Mouse (Mus musculus) embryonic fibroblast, embryonic 13.5 days (primary cell): ENCODE measurements around the gene Arl14.

Experiments used
- CTCF ChIP-seq: IDR thresholded peaks from 2 replicates; pipeline ENCODE4 v1.5.1; 2011; ENCODE audit warnings: mild to moderate bottlenecking, control low read depth, low read length, moderate library complexity, borderline replicate concordance; ENCODE audit not compliant: insufficient read depth
- POLR2A ChIP-seq: IDR thresholded peaks from 2 replicates; pipeline ENCODE4 v1.6.1; 2011; ENCODE audit warnings: low read depth, mild to moderate bottlenecking, control low read depth, low read length, moderate library complexity

DNA sequence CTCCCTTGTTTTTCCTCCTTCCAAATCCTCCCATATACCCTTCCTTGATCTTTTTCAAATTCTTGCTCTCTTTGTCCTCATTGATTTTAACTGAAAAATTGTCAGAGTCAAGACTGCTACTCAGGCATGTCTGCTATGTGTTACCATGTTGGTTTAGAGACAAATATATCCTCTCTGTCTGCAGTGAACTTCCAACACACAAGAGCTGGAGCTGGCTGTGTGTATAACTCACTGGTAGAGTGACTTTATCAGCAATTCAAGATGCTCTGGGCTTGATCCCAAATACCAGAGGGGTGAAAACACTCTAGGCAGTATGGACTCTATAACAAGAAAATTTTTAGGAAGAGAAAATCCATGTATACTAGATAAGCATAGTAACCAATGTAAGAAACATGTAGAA is 2.8 kb downstream of the Arl14 start:
- TF ChIP-seq CTCF = no peak
- TF ChIP-seq POLR2A = no peak
